Mouse (Mus musculus): ENCODE data around the gene Slc45a3.

The Slc45a3 gene

DNA sequence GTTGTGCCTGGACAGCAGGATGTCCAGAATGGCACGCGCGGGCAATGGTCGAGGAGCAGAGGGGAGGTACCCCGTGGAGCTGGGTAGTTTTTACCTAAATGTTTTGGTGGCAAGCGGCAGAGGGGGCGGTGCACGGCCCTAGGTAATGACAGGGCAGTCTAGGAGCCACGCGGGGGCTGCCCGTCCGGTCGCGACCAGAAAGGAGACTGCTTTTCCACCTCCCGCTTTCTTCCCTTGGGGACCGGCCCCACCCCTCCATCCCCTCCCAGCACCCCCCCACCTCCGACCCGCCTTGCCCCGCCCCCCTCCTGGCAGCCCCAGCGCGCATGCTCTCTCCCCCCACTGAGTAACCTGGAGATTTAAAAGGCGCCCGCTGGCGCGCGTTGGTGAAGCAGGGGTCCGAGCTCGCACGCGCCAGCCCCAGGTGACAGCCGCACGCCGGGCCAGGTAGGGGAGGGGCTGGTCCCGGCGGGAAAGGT is at the start of gene Slc45a3:
Slc45a3 (plus strand) TSS at position 362 of the 479 bp plus-strand sequence.
- DNase-seq = peak; percentile 82 to 87

DNA sequence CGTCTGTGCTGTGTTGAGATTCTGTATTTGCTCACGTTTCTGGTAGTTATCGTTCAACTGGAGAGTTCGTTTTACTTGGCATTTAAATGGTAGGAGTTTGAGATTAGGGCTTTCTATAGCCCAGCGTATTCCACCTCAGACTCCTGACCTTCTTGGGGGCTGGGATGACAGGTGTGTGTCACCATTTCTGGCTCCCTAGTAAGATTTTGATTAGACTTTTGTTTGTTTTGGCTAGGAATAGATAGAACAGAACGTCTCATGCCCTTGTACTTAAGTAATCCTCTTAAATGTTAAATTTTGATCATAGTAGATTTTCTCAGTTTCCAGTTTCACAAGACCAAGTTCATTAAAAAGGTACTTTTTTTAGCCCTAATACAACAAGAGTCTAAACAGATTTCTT is 45.1 kb upstream of the Slc45a3 start:
- no peak for DNase-seq

DNA sequence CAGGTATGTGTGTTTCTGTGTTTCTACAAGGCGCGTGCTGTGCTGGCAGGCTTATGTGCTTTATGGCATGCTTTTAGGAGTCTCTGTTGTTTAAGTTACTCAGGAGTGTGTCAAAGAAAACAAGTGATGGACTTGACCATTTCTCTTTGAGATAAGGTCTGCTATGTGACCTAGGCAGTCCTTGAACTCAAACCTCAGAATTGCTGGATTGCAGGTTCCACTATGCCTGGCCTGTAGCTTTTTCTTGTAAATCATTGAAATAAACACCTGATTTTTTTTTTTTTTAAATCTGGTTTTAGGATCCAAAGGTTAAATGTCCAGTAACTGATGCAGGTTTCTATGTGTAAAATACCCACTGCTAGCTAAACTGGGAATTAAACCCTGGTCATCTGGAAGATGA is 43.7 kb upstream of the Slc45a3 start:
- no peak for DNase-seq

DNA sequence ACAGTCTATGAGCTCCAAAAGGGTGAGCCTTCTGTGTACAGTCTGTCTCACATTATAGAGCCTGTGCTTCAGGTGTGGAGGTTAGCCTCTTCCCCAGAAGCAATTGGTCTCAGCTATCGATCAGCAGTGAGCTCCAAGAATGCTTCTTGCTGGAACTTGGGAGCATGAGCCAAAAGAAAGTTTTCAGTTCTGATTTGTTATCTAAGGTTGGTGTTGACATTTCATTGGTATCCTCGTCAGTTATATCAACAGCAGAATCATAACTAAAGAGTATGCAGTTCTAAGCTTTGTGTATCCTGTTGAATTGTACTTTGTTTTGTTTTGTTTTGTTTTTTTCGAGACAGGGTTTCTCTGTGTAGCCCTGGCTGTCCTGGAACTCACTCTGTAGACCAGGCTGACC is 40.7 kb upstream of the Slc45a3 start:
- no peak for DNase-seq

DNA sequence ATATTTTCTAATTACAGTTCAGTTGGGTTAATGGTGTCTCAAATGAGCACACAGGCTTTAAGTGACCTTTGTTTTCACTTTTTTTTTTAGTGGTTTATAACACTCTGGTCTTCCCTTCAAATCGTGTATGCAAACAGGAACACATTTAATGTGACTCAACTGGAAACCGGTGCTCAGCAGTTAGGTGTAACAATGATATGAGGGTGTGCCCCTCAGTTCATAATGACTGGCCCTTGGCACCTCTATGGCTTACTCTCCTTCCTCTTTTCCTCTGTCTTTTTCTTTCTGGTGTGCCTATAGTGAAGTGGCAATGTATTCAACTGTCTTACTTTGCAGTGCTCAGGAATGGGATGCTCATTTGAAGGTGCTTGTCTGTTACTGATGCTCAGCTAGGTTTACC is 29.3 kb upstream of the Slc45a3 start:
- DNase-seq = no peak

DNA sequence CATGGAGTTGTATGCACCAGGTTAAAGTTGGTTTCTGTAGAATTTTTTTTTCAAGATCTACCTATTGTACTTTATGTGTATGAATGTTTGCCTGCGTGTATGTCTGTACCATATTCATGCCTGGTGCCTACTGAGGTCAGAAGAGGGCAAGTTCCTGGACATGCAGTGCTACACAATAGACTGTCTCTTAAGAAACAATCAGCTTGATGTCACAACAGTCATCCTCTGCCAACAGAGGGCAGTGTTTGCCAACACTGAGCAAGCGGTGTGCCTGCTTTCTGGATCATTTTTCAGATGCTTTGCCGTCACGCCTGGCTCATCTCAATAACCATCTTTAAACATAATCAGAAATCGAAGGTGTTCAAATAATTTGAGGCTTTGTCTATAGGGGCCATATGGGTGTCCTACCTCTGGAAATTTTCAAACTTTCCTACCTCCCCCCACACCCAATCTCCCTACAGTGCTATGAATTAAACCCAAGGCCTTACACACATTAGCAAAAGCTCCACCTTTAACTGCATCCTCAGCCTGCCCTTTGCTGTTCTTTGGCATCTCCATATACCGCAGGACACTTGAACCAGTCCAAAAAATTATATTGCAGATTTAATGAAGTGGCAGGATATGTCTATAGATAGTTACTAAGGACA is 25.0 kb upstream of the Slc45a3 start:
- DNase-seq = peak; percentile 76 to 86

DNA sequence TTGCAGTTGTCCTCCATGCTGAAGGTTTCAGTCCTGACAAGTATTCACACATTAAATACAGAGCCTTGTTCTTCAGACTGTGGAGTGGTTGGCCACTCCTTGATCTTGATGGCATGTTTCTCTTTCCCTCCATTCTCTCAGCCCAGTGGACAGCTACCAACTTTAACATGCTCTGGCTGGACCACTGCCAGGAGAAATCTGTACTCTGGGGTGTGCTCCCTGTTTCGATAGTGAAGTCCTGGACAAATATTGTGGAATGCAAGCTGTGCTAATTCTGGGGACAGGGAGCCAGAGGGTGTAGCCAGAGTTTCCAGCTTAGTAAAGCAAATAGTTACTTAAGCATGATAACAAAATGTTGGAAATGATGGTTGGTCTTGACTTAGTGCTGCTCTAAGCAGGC is 24.0 kb upstream of the Slc45a3 start:
- DNase-seq = peak in 1 of 2 experiments; percentile 21

DNA sequence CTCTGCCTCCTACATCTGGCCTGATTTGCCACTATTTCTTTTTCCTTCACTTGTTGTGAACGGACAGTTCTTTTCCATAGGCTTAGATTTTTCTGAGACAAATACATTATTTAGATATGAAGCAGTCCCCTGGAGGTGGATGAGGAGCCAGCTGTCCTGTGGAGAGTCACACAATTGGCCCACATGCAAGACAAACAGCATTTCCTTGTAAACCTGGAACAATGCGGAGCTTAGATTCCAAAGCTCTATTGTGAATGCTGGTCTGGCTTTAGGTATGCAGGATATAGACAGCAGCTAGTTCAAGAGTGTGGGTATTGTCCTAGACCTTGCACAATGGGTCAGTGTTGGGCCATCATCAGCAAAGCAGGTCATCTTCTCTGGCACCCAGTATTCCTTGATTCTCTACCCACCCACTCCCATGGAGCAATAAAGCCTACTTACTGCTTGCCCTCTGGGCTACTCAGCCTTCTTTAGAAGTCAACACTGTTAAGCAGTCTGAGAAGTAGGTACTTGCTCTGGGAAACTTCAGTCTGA is 22.0 kb upstream of the Slc45a3 start:
- no peak for DNase-seq

DNA sequence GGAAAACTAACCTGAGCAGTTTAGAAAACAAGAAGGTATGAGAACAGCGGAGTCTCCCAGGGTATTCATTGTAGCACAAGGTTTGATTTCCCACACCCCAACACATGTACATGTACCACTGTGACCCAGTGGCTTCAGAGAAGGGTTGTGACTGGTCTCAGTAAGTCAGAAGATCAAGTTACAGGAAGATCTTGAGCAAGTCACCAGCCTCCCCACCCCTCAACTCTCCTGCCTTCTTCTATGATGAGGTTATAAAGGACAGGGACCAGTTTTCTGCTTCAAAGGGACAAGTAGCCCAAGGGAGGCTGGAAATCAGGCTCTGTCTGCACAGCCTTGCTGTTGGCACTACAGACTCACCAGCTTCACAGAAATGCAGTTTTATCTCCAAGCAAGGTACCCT is 21.3 kb upstream of the Slc45a3 start:
- DNase-seq = no peak

DNA sequence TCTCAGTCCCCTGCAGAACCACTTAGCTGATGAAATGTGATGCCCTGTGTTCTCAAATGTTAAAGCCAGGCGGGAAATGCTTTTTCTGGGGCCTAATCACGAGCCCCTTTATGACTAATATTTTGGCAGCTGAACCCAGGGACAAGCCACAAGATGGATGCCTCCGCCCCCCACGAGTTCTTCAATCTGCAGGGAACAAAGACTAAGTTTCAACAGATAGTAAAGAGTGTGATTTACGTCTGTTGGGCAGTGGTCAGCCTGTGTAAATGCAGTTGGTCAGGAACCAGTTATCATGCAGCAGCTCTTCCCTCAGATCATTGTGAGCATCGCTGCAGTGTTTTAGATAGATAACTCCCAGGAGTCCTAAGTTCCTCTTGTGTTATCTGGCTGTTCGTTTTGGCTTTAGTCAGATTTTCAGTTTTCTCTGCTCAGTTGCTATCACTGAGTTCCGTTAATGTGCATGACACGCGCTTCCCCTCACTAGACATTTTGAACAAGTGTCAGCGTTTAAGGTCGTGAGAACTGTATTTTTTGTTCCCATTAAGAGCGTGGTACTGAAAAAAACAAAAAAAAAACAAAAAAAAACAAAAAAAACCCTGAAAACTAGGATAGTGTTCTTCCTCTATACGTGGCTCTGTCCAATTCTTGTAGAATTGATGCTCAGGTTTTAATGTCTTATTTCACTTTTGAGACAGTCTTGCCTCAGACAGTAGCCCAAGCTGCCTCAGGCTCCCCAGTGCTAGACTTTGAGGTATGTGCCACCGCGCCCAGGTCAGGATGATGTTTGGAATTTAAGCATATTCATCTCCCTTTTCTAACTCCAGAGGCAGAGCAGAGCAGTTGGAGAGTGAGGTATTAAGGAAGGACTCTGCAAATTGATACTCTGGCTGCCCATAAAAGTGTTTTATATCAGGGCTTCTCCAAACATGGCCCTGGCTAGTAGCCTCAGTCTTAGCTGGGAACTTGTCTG is 19.9 kb upstream of the Slc45a3 start:
- DNase-seq = peak in 1 of 2 experiments; percentile 23

DNA sequence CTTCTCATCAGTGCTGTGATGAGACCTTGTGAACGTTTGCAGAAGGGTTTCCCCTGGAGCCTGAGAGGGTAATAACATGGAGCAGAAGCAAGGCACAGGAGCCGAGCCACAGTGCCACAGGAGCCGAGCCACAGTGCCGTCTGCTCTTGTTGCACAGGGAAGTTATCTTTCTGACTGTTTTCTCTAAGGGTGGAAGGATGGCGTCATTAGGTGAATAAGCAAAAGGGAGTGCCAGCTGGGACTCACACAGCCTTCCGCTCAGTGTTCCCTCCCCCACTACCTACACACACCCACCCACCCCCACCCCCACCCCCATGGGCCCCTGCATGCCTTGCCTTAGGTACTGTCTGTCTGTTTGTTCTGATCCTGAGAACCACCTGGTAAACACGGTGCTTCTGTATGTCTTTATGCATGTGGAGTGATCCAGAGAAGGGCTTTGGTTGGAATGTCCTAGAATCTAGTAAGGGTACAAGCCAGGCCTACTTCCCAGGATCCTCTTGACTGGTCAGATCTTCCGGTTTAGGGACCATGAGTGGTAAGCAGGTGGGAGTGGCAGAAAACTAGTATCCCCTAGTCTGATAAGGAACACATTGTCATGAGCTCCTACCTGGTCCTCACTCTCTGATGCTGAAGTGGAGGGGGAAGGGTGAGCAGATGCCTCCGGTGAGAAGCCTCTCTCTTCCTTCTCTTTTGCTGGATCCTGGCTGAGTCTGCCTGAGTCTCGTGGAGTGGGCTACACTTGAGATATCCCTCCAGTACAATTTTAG is 16.9 kb upstream of the Slc45a3 start:
- no peak for DNase-seq

DNA sequence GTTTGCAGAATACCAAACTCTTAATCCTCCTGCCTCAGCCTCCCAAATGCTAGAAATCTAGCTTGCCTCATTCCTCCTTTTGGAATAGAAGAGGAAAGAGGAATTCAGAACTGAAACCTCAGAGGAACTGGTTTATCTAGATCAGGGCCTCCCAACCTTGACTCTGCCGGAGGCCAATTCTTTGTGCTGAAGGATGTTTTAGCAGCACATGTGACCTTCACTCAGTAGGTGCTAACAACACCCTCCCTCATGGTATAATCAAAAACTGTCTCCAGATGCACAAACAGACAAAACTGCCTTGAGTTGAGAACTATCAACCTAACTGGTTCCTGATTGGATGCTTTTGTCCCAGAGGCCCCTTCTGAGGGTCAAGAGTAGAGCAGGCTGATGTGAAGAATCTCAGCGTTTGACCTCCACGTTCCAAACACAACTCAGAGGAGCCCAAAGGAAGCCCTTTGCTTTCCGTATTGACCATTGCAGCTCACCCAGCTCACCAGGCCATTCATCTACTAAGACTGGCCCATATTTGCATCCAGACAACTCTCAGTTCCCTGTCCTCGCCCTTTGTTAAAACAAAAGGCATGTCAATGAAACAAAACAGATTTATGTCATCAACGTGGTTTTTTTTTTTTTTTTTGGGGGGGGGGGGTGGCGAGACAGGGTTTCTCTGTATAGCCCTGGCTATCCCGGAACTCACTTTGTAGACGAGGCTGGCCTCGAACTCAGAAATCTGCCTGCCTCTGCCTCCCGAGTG is 16.1 kb upstream of the Slc45a3 start:
- DNase-seq = no peak

DNA sequence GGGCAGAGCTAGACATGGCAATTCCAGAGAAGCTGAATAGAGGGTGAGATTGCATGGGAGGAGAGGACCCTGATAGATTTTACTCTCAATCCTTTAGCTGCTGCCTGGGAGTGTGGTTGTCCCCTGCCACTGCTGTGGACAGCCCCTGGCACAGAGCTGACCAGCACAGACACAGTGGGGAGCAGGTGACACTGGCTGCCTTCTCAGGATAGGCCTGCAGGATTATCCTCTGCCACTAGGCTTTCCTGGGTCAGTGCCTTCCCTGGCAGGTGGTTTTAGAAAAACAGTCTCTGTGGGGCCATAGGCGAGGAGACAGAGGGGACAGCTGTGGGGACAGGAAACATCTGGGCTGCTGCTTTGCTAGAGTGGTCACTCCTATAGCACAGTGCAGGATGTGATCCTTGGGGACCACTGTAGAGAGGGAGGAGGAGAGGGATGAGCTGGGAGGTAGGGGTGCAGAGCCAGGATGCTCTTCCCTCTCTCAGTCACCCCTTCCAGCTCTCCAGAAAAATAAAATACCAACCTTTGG is 14.7 kb upstream of the Slc45a3 start:
- no peak for DNase-seq

DNA sequence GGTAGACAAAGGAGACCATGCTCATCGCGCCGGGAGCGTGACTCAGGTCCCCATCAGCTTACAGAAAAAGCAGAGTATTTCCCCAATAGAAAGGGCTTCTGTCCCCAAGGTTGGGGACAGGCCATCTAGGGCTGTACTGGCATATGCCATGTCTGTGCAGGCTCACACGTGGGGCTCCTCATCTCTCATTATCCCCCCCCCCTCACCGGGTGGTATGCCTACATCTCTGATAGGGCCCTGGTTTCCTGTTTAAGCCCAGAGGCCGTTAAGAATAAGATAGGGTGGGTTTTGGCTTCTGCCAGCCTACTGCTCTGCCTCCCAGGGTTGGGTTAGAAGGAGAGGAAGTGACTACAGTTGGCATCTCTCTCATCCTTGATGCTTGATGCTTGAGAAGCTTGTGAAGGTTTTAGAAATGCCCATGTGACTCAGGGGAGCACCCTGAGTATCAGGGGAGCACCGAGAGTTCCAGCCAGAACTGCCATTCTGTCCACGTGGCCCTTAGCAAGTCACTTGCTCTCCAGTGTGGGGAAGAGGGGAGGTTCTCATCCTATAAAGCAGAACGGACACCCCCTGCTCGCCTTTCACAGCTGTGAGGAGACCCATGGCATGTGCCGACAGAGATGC is 8.4 kb upstream of the Slc45a3 start:
- no peak for DNase-seq

DNA sequence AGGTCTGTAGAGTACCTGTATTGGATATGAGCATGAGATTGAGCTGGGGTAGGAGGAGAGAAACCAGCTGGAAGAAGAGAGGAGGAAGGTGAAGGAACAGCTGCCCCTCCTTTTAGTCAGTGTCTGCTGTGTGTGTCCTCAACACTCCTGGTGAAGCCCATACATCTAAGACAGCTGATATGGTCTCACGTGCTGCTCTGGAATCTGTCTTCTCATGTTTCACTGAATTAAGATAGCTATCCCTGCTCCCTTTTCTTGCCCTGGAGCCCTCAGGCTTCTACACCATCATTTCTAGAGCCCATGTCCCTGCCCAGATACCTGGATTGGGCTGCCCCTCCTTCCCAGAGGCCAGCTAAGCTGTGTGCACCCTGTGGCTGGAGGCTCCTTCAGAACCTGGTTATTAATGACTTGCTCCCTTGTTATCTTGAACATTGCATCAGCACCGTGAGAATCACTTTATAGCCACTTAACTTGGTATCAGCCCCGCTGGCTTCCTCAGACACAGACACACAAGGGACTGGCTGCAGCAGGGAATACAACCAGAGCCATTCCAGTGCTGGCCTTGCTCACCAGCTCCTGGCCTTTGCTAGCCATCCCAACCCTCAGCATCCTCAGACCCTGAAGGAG is 7.5 kb upstream of the Slc45a3 start:
- DNase-seq = peak in 1 of 2 experiments; percentile 19

DNA sequence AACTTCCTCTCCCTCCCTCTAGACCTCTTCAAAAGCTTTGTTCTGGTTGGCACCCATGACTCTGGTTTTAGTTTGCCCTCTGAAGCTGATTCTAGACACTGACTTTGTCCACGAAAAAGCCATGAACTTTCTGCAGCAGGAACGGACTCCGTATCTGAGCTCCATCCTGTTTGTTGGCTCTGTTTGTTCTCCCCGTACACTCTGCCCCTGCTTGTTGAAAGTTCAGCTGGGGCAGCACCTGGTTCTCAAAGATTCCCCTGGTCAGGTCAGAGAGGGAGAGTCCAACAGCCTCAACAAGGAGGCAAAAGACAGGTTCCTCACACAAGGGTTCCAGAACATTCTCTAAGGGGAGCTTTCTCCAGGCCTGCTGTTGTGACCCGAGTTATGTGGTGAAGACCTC is 5.4 kb upstream of the Slc45a3 start:
- DNase-seq = peak in 1 of 2 experiments; percentile 11

DNA sequence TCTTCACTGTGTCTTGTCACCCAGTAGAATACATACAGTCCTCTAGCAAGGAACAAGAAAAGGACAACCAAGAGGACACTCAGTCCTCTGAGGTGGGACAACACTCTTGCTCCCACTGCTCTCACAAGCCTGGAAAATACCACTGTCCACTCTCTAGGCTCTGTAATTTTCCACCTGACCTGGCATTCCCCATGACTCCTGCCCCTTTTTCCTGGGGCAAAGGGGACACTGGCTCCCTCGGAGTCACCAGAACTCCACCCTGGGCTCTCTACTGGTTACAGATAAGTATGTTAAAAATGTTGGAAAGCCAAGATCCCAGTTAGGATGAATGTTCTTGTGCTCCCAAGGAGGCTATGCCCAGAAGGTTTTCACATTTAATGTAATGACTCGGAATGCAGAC is 1.8 kb upstream of the Slc45a3 start:
- DNase-seq = peak; percentile 32 to 55

DNA sequence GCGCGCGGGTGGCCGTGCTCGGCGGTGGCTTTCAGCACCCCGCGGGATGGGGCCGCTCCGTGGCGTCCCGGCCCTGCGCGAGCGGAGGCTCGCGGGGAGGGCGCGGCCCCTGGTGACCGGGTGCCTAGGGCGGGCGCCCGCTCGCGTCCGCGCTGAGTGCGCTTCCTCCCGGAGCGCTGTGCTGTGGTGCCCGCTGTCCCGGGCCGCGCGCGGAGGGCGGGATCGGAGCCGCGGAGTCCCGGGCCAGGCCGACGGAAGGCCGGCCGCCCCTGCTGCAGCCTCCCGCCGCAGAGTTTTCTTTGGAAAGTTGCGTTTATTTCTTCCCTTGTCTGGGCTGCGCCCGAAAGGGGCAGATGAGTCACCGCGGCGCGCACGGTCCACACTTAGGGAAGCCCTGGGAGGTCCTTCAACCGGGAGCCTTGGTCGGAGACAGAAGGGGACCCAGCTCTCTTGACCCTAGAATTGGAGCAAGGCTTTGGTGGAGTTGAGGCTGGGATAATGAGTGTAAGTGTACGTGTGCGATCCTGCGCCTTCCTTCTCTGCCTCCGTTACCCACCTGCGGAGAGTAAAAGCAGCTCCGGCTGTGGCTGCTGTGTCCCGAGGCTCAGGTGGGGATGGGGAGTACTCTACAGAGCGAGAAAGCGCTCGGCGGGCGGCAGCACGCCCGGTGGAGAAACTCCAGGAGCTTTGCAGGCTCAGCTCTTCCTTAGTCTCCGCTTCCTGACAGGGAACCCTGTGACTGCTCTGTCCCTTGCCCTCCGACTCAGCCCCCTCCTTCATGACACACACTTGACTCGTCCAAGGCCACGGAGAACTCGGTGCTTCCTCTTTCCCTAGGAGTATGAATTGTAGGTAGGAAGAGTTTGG is 551 bp downstream of the Slc45a3 start:
- DNase-seq = peak; percentile 32 to 57

DNA sequence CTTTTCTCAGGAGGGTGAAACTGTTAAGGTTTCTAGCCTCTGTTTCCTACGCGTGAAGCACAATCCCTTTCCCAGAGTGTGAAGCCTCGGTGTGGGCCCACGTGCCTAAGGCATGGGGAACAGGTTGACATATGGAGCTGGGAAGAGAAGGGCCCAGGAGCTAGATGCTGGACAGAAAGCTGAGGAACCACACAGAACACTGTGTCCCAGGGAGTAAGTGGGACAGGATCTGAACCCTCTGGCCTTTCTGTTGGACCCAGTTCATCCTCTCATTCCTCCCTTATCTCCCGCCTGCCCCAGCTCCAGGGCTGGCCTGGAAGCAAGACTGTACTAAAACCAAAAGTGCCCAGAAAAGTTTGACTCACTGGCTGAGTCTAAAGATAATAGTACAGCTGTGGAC is 1.3 kb downstream of the Slc45a3 start:
- DNase-seq = peak in 1 of 2 experiments; percentile 60

DNA sequence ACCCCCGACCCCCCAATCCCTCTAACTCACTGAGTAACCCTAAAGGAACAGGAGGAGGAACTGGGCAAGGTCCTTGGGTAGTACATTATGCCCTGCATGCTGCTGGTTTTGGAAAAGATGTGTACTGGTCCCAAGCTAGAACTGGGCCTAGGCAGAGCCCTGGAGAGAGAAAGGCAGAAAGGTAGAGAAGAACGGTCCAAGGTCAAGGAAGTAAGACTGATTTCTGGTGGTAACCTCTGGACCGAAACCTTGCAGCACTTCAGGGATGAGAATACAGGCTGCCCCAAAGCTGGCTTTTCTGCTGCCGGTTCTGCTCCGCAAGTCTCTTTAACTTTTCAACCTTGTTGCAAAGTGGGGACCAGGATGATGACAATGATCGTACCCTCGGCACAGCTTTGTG is 1.8 kb downstream of the Slc45a3 start:
- peak in 1 of 2 experiments; percentile 49 for DNase-seq
